Mouse (Mus musculus): ENCODE measurements around the gene Mxra8.

The Mxra8 gene

DNA sequence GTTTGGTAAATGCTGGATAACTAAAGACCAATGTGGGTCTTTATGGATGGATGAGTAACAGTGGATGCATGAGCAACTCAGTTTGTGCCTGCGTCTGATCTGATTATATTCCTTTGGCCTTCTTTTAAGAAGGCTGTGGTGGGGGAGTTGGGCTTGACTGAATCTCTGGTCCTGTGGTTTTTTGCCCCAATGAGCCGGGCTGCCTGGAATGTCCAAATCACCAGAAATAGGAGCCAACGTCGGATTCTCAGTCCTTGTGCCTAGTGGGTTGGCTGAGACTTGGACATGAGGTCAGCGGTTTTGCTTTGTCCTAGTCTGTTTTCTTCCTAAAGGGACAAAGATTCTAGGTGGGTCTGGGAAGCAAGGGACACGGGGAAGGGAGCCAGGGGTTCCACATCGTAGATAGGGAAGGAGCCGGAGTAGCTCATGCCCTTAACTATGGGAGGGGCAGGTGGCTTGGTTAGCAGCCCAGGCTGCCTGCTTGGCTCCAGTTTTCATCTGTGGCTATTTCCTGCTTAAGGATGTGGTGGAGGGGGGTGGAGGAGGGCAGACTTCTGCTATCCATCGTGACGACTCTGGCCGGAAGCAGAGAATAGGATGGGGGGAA lies 2.0 kb upstream of the Mxra8 start:
- DNase-seq (ENCODE audit: low spot score in 2 of 2), result no peak

DNA sequence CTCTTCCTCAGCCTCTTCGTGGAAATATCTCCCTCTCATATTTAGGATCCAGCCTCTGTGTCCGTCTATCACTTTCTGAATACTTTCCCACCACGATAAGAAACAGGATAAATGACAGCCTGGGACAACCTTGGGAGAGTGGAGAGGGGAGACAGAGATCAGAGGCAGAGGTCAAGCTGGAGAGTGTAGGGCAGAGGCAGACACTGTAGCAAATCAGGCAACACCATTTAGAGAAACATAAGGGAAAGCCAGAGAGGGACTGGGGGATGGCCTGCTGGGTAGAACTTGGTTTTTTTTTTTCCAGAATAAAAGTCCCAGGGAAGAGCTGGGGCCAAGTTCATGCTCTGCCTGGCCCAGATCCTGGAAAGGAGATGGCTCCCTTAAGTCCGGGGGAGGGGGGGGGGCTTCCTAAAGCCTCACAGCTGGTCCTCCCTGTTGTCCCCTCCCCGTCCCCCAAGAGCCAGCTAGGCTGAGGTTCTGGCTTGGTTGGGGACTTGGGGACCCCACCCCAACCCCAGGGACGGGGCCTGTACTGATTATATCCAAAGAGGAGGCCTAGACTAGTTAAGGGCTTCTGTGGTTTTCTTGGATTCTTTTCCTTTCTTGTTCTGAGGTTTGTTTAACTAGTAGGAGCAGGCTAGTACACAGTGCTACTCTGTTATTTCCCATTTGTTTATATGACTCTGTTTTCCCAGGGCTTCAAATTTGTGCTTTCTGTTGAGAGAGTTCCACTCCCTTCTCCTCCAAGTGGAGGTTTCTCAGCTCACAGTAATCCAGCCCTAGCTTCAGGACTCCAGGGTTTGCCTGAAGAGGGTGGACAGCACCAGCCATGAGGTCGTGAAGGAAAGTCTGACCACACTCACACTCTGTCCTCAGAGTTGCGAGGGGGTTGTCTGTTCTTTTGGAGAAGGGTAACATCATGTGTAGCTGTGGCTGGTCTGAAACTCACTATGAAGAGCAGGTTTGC lies 1.0 kb upstream of the Mxra8 start:
- DNase-seq (ENCODE audit: low spot score in 2 of 2), result no peak

DNA sequence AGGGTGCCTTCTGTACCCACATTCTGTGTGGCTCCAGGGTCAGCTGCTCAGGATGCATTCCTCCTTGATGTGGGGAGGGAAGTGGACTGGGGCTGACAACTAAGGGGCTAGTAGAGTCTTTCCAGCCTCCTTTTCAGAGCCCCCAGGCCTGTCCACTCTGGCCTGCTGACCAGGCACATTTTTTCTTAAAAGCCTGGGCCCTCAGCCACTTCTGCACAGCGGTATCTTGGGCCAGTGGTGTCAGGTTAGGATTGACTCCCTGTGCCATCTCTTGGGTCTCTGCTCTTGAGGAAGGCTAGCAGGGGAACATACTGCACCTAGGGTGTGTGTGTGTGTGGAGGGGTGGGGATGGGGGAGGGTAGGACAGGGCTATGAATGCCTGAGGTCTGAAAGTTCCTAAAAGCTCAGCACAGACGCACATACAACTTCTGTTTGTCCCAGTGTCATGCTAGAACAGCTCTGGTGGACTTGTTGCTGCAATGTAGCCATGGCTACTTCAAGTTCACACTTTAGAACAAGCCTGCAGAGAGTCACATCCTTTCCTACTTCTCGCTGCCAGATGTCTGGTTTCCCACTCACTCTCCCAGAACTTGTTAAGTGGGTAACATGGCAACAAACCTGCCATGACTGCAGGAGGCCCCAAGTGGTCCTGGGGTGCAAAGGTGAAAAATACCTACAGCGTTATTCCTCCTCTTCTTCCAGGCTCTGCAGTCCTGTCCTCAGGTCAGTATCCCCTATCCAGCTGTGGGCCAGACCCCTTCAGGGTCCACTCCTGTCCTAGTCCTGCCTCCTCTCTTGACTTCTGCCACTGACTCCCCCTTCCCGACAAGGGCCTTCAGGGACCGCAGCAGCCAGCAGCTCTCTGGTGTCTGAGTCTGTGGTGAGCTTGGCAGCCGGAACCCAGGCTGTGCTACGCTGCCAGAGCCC lies 859 bp downstream of the Mxra8 start:
- no peak for DNase-seq (ENCODE audit: low spot score in 2 of 2)

DNA sequence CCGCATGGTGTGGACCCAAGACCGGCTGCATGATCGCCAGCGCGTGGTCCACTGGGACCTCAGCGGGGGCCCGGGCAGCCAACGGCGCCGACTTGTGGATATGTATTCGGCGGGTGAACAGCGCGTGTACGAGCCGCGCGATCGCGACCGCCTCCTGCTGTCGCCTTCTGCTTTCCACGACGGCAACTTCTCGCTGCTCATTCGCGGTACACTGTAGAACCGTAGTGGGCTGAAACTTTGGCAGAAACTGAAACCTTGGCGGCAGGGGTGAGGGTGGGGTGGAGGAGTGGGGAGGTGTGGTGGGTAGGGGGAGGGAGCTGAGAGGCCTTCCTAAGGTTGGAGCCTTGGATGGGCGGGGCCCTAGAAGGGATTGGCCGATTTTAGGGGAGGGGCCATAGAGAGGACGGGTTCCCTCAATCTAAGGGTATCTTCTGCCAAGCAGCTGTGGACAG lies 1.5 kb downstream of the Mxra8 start:
- peak in 1 of 2 experiments; percentile 35 for DNase-seq (ENCODE audit: low spot score in 2 of 2)

DNA sequence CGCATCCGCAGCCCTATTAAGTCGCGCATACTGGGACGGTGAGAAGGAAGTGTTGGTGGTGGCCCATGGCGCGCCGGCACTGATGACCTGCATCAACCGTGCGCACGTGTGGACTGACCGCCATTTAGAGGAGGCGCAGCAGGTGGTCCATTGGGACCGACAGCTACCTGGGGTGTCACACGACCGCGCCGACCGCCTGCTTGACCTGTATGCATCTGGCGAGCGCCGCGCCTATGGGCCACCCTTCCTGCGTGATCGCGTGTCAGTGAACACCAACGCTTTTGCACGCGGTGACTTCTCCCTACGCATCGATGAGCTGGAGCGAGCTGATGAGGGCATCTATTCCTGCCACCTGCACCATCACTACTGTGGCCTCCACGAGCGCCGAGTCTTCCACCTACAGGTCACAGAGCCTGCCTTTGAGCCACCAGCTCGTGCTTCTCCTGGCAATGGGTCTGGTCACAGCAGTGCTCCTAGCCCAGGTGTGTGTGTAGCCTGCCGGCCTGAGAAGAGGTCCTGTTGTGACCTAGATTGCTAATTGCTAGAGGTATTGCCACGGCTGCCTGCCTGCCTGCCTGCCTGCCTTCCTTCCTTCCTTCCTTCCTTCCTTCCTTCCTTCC lies 2.3 kb downstream of the Mxra8 start:
- DNase-seq (ENCODE audit: low spot score in 2 of 2), result peak in 1 of 2 experiments; percentile 13

DNA sequence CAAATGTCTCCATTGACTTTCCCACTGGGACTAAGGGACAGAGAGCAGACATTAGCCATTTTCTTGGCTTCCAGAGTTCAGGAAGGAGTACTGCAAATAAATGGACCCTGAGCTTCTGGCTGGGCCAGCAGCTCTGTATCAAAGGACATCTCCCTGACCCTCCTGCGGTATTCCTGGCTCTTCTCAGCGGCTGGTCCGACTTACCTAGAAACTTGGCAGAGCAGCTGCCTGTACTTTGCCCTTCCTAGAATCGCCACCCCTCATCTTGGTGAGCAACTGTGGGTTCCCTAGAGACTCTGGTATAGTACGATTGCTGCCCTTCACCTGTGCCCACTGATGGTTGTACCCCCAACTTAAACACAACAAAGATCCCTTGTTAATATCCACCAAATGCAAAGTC lies 3.8 kb downstream of the Mxra8 start:
- DNase-seq (ENCODE audit: low spot score in 2 of 2), result no peak

DNA sequence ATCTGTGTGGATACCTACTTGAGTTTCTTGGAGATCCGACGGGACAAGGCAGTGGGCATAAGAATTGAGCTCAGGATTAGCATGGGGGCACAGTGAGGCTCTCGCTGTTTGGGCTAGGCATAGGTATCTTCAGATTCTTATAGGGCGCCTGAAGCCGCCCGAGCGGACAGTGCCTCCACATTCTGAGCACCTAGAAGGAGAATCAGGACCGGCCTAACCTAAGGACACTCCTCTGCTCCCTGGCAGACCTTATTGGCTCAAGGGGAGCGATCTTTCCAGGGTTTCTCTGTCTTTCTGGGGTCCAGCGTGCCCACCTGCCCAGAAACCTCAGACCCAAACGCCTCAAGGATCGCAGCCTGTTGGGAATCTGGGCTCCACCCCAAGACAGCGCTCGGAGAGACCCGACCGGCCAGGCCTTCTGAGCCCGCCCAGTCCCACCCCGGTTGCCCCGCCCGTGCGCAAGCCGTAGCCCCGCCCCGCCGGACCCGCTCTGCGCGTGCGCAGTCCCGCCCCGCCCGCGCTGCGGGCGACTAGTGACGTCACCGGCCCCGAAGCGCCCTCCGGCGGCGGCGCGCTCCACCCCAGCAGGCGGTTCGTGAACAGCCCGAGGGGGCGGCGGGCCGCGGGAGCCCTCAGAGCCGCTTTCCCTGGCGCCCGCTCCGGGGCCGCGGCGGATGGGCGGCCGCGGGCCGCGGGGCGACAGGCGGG lies 7.5 kb downstream of the Mxra8 start, which contains the start of gene Dvl1:
TSS of gene Dvl1 (plus strand) at position 532 of the 708 bp plus-strand sequence.
- peak; percentile 80 to 95 for DNase-seq (ENCODE audit: low spot score in 2 of 2)

DNA sequence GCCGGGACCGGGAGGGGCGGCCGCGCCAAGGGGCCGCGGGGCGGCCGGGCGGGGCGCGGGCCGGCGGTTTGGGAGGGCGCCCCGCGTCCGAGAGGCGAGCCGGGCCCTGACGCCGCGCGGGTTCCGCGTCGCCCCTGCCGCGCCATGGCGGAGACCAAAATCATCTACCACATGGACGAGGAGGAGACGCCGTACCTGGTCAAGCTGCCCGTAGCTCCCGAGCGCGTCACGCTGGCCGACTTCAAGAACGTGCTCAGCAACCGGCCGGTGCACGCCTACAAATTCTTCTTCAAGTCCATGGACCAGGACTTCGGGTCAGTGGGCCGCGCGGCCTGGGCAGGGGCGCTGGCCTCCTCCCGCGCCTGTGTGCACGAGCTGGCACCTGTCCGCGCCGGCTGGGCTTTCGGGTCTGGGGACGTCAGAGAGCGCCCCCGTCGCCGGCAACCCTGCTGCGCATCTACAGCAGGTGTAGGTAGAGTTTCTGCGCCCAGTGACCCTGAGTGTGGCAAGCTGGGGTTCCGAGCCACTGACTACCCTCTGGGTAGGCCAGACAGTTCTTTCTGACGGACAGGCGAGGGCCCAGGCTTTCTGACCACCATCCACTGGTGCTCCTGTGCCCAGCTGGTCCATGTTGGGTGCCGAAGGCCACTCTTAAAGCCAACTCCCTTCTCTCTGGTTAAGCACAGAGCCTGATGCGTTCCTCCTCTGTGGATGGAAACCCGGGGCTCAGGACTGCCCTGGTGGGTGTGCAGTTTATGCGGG lies 8.3 kb downstream of the Mxra8 start:
- DNase-seq (ENCODE audit: low spot score in 2 of 2), result peak in 1 of 2 experiments; percentile 49

DNA sequence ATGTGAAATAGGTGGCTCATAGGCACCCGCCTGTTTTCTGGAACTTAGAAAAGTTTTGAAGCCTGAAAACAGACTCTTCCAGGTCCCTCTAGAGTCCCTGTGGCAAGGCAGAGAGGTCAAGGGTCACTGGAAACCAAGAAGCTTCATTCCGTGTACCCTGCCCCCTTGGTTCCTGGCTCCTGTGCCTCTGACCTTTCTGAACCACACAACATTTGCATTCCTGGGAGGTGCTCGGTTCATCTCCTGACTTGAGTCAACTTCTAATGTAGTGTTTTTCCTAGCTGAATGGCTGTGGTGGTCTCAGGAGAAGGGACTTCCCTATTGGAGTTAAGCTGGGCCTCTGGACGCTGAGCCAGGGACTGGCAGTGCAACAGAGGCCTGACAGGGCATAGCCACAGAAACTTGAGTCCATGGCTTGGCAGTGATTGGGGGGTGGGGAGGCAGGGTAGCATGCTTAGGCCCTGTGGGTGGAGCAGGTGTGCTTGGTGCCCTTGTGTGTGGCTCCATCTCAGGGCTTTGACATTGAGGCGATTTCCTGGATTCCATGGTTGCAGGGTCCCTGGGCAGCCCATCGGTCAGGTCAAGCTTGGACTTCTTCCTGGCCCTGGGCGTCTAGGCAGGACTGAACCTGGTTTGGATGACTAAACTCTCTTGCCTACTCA lies 9.1 kb downstream of the Mxra8 start:
- DNase-seq (ENCODE audit: low spot score in 2 of 2), result no peak

DNA sequence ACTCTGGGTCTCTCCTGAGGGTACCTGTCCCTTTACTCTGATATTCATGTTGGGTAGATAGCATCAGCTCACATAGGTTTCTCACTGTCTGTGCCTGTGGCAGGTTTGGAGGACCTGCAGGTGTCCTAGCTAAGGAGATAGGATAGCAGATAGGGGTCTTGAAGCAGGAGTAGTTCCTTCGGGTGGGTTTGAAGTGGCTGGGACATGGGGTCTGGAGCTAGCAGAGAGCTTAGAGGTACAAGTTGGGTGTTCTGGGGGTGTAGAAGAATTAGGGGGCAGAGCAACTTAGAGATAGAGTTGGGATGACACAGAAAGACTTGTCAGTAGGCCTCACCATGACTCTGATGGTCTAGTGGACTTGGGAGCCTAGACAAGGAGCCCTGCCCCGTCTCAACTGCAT lies 9.9 kb downstream of the Mxra8 start:
- DNase-seq (ENCODE audit: low spot score in 2 of 2), result no peak

DNA sequence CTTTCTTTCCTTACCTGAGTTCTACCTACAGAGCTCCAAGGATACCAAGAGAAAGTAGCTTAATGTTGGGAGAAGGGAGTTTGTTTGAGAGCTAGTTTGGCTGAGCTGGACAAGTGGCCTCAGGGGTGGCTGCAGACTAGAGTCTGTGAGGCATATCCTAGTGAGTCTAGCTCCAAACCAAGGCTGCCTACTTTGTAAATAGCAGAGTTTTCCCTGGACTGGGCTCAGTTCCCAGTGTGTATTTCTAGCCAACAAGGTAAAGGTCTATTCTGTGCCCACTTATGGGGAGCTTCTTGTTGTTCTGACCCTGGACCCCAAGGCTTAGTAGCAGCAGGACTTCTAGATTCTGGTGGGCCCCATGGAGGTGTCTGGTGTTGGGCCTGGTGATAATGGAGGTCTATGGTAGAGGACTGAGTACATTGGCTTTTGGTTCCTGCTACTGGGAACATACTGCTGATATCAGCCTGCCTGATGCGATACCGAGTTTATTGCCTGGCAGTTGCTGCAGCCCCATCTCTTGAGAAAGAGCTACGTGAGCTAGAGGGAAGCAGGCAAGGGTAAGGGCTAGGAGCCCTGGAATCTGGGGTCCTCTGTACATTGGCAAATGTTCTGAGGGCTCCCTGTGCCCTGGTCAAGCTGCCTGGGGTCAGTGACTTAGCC lies 10.4 kb downstream of the Mxra8 start:
- DNase-seq (ENCODE audit: low spot score in 2 of 2), result no peak

DNA sequence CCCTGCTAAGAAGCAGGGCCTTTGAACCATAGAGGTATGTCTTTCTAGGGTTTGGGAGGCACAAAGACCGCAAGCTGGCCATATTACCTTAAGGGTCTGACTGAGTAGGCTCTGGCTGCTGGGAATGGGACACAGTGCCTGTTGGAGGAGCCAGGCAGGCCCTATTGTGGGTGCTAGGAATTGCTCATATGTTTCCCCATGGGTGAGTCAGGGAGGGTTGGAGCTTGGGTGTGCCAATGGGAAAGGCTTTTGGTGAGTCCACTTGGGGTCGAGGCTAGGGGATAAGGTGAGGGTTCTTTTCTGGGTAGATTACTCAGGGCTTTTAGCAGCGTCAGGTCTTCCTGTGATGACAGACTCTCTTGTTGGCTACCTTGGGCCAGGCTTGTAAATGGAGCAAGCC lies 11.9 kb downstream of the Mxra8 start:
- no peak for DNase-seq (ENCODE audit: low spot score in 2 of 2)

DNA sequence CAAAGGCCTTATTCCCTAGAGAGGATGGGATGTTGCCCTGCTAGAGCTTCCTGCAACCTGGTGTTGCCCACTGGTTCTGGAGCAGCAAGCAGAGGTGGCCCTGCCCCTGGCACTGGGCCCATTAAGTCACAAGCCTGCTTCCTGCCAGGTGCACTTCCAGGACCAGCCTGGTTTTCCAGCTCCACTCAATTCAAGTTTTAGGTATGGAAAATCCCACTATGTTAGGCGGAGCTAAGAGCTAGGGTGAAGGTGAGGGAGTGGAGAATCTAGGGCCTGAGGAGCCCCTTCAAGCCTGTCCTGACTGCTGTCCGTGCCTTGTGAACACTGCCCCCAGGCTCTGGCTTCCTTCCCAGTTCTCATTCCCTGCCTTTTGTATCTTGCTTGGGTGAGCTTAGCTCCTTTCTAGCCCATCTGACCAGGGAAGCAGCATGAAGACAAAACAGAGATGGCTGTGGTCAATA lies 12.5 kb downstream of the Mxra8 start:
- no peak for DNase-seq (ENCODE audit: low spot score in 2 of 2)

DNA sequence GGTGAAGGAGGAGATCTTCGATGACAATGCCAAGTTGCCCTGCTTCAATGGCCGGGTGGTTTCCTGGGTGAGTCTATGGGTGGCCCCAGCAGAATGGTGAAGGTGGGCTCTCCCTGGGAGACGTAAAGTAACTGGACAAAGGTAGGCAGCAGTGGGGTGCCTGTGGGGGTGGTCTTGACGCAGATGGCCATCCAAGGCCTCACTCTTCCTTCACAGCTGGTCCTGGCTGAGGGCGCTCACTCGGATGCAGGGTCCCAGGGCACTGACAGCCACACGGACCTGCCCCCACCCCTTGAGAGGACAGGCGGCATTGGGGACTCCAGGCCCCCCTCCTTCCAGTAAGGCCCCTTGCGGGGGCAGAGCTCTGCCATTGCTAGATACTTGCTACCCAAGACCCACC lies 13.9 kb downstream of the Mxra8 start:
- no peak for DNase-seq (ENCODE audit: low spot score in 2 of 2)

DNA sequence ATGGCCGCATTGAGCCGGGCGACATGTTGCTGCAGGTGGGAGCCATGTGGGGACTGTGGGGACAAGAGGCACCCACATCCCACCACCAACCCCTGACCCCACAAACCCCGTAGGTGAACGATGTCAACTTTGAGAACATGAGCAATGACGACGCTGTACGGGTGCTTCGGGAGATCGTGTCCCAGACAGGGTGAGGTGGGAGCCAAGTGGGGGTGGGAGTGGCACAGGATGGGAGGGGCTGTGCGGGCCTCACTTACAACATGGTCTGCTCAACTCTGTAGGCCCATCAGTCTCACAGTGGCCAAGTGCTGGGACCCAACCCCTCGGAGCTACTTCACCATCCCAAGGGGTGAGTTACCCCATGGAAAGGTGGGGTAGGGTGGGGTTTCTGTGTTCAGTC lies 15.5 kb downstream of the Mxra8 start:
- DNase-seq (ENCODE audit: low spot score in 2 of 2), result no peak

DNA sequence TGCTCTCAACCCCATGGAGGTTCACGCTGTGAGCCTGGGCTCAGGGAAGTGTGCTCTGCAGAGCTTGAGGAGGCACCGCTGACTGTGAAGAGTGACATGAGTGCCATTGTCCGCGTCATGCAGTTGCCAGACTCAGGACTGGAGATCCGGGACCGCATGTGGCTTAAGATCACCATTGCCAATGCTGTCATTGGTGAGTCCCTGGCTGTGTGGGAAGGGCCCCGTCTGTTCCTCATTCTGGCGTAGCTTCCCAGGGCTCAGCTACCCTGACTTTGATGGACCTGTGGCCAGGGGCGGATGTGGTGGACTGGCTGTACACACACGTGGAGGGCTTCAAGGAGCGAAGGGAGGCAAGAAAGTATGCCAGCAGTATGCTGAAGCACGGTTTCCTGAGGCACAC lies 16.6 kb downstream of the Mxra8 start:
- DNase-seq (ENCODE audit: low spot score in 2 of 2), result no peak

DNA sequence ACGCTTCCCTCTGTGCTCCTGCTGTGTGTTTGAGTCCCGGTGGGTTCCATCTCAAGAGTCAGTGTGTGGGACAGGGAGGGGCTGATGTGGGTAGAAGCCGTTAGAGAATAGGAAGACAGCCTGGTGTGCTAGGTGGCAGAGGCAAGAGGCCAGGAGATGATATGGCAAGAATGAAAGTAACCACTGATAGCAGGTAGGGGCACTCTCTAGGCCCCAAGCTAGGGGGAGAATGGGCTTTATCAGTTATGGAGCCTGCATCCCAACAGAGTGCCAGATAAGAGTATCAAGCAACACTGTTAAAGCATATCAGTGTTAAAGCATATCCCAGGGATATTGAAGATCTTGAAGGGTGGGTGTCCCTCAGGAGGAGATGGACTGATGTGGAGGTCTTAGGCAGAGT lies 17.4 kb downstream of the Mxra8 start:
- DNase-seq (ENCODE audit: low spot score in 2 of 2), result no peak

DNA sequence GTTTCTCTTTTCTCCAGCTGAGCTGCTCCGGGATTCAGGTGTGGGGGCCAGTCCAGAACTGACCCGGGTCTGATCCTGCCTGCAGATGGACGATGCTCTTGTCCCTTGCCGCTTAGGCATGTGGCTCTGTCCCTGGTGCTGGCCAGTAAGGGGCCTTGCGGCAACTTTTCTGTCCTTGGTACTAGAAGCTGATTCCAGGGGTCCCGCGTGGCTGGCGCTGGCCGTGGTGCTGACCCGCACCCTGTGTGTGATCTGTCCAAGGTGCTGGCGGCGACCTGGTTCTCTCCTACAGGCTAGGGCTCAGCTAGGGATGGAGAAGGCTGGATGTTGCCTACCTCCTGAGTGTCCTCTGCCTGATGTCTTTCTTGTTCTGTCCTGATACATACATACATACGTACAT lies 19.8 kb downstream of the Mxra8 start:
- DNase-seq (ENCODE audit: low spot score in 2 of 2), result peak in 1 of 2 experiments; percentile 16

DNA sequence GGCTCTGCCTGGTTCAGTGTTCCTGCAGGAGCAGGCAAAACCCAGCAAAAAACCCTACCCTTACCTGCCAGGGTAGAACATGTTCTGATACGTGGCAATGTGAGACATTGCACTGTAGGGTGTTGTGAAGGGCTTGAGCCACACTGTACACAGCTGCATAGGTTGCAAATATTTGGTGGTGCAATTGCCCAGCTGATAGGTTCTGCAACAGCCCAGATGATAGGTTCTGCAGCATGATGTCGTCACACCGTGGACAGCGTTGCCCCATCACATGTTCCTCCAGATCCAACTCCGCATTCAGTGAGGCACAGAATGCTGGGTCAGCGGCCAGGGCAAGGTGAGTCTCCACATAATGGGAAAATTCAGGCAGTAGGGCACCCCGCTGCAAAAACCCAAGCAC lies 22.3 kb downstream of the Mxra8 start:
- DNase-seq (ENCODE audit: low spot score in 2 of 2), result no peak

All from frontal cortex, postnatal 10 days (tissue).